Mouse (Mus musculus) limb, embryonic 10.5 days (tissue): Measurements from ENCODE around the gene Gm10842. TPM values are rescaled to one million over a fixed set of nuclear protein-coding genes. Genes with fewer than 3 reads are reported as not detected.
"Not testable (repeated sequence)": the region's sequence is repeated elsewhere in the genome, so short reads cannot be mapped to it uniquely, and the experiment has no call there.

Experiments used
- DNase-seq: peaks from one replicate; pipeline ENCODE4 v3.0.0-alpha.2; 2017; ENCODE audit warnings: low spot score
- H3K27ac ChIP-seq: fragments of 300-500 bp; sonication (generic); 2 replicates; pipeline ENCODE4 v1.5.1; 2016; ENCODE audit warnings: mild to moderate bottlenecking
- H3K27me3 ChIP-seq: fragments of 300-500 bp; sonication (generic); 2 replicates; pipeline ENCODE4 v1.6.1; 2016; ENCODE audit warnings: low read depth, mild to moderate bottlenecking; ENCODE audit not compliant: poor library complexity, severe bottlenecking
- H3K36me3 ChIP-seq: fragments of 300-500 bp; sonication (generic); 2 replicates; pipeline ENCODE4 v1.6.1; 2016; ENCODE audit warnings: mild to moderate bottlenecking, moderate library complexity
- H3K4me1 ChIP-seq: fragments of 300-500 bp; sonication (generic); 2 replicates; pipeline ENCODE4 v1.6.1; 2016
- H3K4me3 ChIP-seq: fragments of 300-500 bp; sonication (generic); 2 replicates; pipeline ENCODE4 v1.5.1; 2016; ENCODE audit warnings: mild to moderate bottlenecking, moderate library complexity
- H3K9me3 ChIP-seq: fragments of 300-500 bp; sonication (generic); replicated peaks from 2 replicates; pipeline ENCODE4 v1.6.1; 2016; ENCODE audit warnings: mild to moderate bottlenecking
- WGBS: fragments of 180-500 bp; shearing (Covaris S2); methylation state at CpG from one replicate; pipeline ENCODE4 v1.1.7; 2016; 5-methylcytosine and 5-hydroxymethylcytosine counted together
- polyA plus RNA-seq: library from polyadenylated mRNA; unstranded; fragments of >200 nt; fragmentation: Nextera tagmentation; extraction: Ambion mirVana; gene quantifications from 2 replicates; pipeline ENCODE4 v1.2.1, GENCODE M21; 2016

Gene Gm10842
- polyA plus RNA-seq = not detected in 2 replicates

DNA sequence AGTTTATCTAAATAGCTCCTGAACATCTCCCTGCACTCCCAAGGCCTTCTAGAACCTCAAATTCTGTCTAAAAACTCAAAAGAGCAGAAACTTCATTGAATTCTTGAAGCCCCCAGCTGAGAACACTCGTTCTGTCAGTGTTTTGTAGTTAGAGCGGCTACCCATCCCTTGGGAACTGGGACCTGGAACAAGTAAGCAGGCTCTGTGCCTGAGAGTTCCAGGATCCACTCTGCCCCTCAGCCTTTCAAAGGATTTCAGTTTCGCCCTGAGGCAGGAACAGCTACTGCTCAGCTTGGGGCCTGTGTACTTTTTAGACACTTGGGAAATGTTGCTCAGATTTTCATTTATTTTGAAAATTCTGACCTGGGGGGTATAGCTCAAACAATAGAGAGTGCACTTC, at the start of gene Gm10842:
Gene Gm10842, plus strand, starts transcription at position 301 of the 400 bp plus-strand sequence.
- no peak for DNase-seq
- peaks cover 7% of the 10 kb centered on the region; the same call in 1 of the 2 replicates for H3K36me3 ChIP-seq
- no peak within 1 kb of the TSS for H3K27ac ChIP-seq
- 90% methylated on average over 3 of the region's 3 CpGs for WGBS
- H3K9me3 ChIP-seq = no peaks in the 10 kb centered on the region
- H3K27me3 ChIP-seq = peaks cover 35% of the 10 kb centered on the region
- peaks cover 15% of the 10 kb centered on the region for H3K4me1 ChIP-seq
- no peak within 1 kb of the TSS for H3K4me3 ChIP-seq

DNA sequence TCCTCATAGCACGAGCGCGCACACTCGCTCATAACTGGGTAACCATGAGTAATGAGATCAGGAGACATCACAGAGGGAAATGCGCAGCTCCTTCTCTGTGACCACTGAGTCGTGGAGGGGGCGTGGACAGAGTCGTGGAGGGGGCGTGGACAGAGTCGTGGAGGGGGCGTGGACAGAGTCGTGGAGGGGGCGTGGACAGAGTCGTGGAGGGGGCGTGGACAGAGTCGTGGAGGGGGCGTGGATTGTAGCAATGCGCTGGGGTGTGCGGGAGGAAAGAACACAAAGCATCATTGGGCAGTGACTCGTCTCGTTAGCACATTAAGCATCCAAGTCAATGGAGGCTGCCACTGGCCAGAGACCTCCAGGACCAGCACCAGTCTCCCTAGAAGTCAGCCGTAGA, 34.2 kb upstream of the Gm10842 start:
- H3K36me3 ChIP-seq, H3K4me1 ChIP-seq, H3K4me3 ChIP-seq, H3K27ac ChIP-seq, DNase-seq, H3K27me3 ChIP-seq, H3K9me3 ChIP-seq: not testable (repeated sequence)
- 86% methylated on average over 22 of the region's 22 CpGs for WGBS

DNA sequence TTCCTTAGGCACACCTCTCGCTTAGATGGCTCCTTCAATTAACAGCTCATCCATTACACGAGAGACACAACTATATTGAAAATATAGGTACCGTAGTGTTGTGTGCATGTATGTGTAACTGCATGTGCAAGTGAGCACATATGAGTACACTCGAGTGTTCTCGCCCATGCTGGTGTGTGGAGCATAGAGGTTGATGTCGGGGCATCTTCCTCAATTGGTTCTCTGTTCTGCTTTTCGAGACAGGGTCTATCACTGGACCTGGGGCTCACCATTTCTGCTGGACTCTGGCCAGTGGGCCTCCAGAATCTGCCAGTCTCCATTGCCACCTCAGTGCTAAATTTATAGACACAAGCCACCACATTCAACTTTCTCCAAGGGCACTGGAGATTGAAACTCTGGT, 28.9 kb upstream of the Gm10842 start:
- Histone ChIP-seq H3K9me3 (no peaks in the 10 kb centered on the region), H3K36me3 (no peaks in the 10 kb centered on the region), H3K4me3 (no peak overlapping the region), H3K27ac (no peak overlapping the region), H3K4me1 (no peaks in the 10 kb centered on the region), H3K27me3 (no peaks in the 10 kb centered on the region)
- WGBS = 87% methylated on average over 7 of the region's 7 CpGs
- no peak for DNase-seq

DNA sequence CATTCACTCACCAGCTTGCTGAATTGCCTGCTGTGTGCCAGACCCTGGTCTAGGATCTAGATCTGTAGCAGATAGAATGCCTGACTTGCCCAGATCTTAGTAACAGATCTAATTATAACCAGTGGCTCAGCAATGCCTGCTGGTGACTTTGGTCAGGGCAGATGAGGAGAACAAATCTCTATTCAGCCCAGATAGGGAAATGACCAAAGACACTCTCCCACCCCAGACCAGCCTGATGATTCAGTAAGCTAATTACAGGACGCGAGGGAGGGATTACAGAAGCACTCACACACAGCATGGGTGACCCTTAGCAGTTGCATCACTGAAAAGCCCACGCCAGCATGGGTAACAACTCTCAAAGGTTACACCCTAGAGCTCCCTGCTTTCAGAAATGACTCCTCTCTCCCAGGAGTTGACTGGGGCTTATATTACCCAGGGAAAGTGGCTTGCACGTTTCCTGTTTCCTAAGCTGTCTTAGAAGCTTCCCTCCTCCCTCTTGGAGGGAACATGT, 26.1 kb upstream of the Gm10842 start:
- 48% methylated on average over 4 of the region's 4 CpGs for WGBS

DNA sequence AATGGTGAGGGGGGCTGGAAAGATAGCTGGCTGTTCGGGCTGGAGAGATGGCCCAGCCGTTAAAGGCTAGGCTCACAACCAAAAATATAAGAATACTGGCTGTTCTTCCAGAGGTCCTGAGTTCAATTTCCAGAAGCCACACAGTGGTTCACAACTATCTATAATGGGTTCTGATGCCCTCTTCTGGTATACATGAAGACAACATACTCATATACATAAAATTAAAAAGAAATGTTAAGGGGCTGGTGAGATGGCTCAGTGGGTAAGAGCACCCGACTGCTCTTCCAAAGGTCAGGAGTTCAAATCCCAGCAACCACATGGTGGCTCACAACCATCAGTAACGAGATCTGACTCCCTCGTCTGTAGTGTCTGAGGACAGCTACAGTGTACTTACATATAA, 24.9 kb upstream of the Gm10842 start:
- H3K27ac ChIP-seq, H3K4me3 ChIP-seq, DNase-seq, H3K4me1 ChIP-seq, H3K36me3 ChIP-seq, H3K27me3 ChIP-seq, H3K9me3 ChIP-seq: not testable (repeated sequence)
- 80% methylated on average over 5 of the region's 5 CpGs for WGBS

More for the DNA sequence above, 26.1 kb upstream of the Gm10842 start:
- no peaks in the 10 kb centered on the region for H3K36me3 ChIP-seq
- H3K4me3 ChIP-seq = no peak overlapping the region
- H3K27ac ChIP-seq = no peak overlapping the region
- no peak for DNase-seq
- peaks cover 6% of the 10 kb centered on the region; the same call in 1 of the 2 replicates for H3K4me1 ChIP-seq
- H3K27me3 ChIP-seq = no peaks in the 10 kb centered on the region
- no peaks in the 10 kb centered on the region for H3K9me3 ChIP-seq

DNA sequence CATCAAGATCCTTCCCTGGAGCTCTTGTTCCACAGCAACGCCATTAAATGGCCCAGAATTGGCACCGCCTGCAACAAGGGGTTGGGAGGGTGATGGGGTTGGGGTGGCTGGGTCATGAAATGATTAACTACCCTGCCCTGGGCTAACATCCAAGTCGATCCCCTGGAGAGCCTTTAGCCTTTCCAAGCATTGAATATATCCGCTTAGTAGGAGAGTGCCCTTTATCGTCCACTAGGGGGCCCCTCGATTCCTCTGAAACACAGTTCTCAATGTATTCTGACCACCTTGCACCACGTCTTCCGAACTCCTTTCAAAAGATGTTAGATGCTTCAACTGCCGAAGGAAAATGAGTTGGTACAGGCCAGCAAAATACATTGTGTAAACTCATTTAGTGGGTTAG, 22.7 kb upstream of the Gm10842 start:
- H3K4me1 ChIP-seq = peaks cover 18% of the 10 kb centered on the region
- H3K27ac ChIP-seq = no peak overlapping the region
- H3K4me3 ChIP-seq = no peak overlapping the region
- peaks cover 7% of the 10 kb centered on the region for H3K36me3 ChIP-seq
- 10% methylated on average over 9 of the region's 9 CpGs for WGBS
- H3K9me3 ChIP-seq = no peaks in the 10 kb centered on the region
- no peaks in the 10 kb centered on the region for H3K27me3 ChIP-seq
- DNase-seq = peak; percentile 69

DNA sequence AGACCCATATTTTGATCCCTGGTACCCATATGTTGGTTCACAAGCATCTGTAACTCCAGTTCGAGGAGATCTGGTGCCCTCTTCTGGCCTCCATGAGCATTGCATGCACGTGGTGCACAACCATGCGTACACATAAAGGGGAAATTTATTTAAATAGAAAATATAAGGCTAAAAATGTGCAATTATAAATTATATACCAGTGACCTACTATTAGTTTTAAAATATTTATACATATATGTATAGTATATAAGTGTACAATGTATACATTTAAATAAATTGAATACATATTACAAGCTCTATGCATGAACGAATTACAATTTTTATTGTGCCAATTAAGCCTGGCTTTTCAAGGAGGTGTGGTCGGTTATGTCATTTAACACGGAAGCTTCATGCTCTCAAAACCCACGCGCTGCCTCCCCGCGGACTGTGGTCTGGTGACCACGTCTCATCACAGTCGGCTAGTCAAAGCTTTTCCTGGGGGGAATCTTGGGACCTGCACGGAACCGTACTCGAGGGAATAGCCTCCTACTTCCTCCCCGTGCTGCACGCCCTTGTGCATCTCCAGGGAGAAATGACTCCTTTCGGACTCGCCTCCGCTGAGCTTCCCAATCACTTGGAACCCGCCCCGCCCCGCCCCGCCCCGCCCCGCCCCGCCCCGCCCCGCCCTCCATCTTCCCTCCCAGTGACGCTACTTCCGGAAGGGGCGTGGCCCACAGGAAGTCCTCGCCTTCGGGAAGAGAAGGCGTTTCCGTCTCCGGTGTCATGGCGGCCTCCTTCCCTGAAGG, 20.8 kb upstream of the Gm10842 start, which contains the start of gene Mettl2:
Gene Mettl2, plus strand, starts transcription at position 691 of the 785 bp plus-strand sequence.
- WGBS = 1% methylated on average over 38 of the region's 38 CpGs
- Histone ChIP-seq H3K27me3 (no peaks in the 10 kb centered on the region), H3K36me3 (peaks cover 26% of the 10 kb centered on the region), H3K4me1 (peaks cover 18% of the 10 kb centered on the region), H3K4me3 (peak within 1 kb of the TSS; percentile 87), H3K9me3 (no peaks in the 10 kb centered on the region), H3K27ac (peak within 1 kb of the TSS; percentile 79)
- peak; percentile 92 for DNase-seq

DNA sequence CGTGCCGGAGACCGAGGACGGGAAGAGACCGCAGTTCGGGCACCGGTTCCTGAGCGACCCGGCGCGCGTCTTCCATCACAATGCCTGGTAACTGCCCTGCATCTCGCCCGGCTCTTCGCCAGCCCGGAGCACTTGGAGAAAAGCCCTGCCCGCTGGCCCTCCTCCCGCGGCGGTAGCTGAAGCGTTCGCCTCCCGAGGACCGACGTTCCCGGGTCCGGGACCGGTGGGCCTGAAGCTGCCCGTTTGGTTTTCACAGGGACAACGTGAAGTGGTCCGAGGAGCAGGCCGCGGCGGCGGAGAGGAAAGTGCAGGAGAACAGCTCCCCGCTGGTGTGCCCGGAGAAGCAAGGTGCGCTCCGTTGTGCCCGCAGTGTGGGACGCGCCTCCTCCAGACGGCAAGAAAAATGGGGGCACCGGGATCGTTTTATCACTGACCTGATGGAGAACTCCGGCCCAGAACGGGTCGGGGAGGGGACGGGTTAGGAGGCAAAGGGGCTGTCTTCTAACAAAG, 20.1 kb upstream of the Gm10842 start:
- Histone ChIP-seq H3K4me1 (peaks cover 18% of the 10 kb centered on the region), H3K36me3 (peaks cover 33% of the 10 kb centered on the region), H3K27me3 (no peaks in the 10 kb centered on the region), H3K9me3 (no peaks in the 10 kb centered on the region), H3K27ac (peak overlapping the region; percentile 79), H3K4me3 (peak overlapping the region; percentile 87)
- WGBS = under 1% methylated on average over 49 of the region's 49 CpGs
- DNase-seq = no peak

DNA sequence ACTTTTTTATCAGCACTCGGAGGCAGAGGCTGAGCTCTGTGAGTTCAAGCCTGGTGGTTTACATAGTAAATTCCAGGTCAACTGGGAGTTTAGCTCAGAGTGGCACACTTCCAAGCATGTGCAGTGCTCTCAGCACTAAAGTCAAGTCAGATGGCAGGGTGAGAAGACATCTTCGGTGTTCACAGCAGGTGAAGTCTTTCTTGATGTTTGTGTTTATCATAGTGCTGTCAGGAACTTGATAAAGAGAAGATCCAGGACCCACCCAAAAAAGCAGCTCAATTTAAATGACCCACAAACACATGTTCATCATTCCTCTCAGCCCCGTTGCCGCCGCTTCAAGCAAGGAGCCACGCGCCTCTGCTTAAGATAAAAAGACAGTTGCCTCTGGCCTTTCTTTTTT, 11.0 kb upstream of the Gm10842 start:
- WGBS = 94% methylated on average over 7 of the region's 7 CpGs
- Histone ChIP-seq H3K36me3 (peaks cover 100% of the 10 kb centered on the region), H3K4me1 (no peaks in the 10 kb centered on the region), H3K9me3 (no peaks in the 10 kb centered on the region), H3K27ac (no peak overlapping the region), H3K27me3 (no peaks in the 10 kb centered on the region), H3K4me3 (no peak overlapping the region)
- no peak for DNase-seq

DNA sequence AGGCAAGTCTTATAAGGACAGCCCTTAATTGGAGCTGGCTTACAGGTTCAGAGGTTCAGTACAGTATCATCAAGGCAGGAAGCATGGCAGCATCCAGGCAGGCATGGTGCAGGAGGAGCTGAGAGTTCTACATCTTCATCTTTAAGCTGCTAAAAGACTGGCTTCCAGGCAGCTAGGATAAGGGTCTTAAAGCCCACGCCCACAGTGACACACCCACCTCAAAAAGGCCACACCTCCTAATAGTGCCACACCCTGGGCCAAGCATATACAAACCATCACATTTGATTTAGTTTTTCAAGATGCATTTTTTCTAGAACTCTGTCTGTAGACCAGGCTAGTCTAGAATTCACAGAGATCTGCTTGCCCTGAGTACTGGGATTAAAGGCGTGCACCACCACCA, 9.4 kb upstream of the Gm10842 start:
- H3K9me3 ChIP-seq, DNase-seq, H3K27ac ChIP-seq, H3K27me3 ChIP-seq, H3K4me3 ChIP-seq, H3K4me1 ChIP-seq: not testable (repeated sequence)
- peaks cover 98% of the 10 kb centered on the region for H3K36me3 ChIP-seq
- WGBS = 87% methylated on average over 2 of the region's 2 CpGs

DNA sequence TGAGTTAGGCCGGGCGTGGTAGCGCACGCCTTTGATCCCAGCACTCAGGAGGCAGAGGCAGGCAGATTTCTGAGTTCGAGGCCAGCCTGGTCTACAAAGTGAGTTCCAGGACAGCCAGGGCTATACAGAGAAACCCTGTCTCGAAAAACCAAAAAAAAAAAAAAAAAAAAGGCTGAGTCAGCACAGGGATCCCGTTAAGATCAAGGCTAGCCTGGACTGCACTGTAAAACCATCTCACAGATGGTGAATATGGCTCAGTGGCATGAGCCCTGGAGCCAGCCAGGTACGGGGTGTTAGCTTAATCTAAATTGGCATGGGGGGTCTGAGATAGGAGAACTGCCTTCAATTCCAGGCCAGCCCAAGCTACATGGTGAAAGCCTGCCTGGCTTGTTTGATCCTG, 6.2 kb upstream of the Gm10842 start:
- WGBS = 94% methylated on average over 8 of the region's 8 CpGs
- not testable (repeated sequence) for H3K27me3 ChIP-seq, DNase-seq, H3K4me3 ChIP-seq, H3K4me1 ChIP-seq, H3K9me3 ChIP-seq, H3K27ac ChIP-seq
- H3K36me3 ChIP-seq = peaks cover 67% of the 10 kb centered on the region

DNA sequence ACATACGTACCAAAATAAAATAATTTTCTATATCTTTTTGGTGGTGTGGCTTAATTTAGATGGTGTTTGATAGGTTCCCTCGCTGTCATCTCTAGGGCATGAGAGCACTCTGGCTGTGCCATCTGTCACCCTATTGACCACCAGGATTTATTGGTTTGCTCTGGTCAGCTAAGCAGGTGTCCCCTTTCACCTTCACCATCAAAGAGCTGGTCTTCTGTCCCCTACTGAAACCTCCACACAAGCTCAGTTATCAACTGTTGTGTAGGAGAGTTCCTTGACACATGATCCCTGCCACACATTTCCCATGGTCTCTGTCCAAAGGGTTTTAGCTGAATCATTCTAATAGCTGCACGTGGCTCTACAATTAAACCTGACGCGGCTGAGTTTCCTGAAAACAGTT, 5.6 kb upstream of the Gm10842 start:
- H3K4me3 ChIP-seq = no peak overlapping the region
- peaks cover 61% of the 10 kb centered on the region for H3K36me3 ChIP-seq
- H3K27ac ChIP-seq = no peak overlapping the region
- H3K27me3 ChIP-seq = peaks cover 4% of the 10 kb centered on the region; the same call in 1 of the 2 replicates
- no peaks in the 10 kb centered on the region for H3K4me1 ChIP-seq
- DNase-seq = no peak
- H3K9me3 ChIP-seq = no peaks in the 10 kb centered on the region
- WGBS = 95% methylated on average over 5 of the region's 5 CpGs

DNA sequence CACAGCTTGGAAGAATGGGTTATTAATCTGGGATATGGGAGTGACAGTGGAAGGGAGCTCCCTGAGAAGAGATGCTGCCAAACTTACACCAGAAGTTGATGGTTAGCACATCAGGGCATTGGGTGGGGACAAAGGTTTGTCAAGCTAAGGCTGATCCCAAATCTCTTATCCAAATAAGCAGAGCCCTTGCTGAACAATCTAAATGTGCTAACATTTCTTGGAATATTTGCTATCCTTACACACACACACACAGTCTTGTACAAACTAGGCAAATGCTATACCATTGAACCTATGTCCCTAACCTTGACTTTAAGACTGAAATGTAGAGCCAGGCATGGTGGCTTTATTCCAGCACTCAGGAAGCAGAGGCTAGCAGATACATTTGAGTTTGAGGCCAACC, 3.1 kb upstream of the Gm10842 start:
- no peak overlapping the region for H3K27ac ChIP-seq
- no peaks in the 10 kb centered on the region for H3K4me1 ChIP-seq
- H3K36me3 ChIP-seq = peaks cover 36% of the 10 kb centered on the region
- no peak for DNase-seq
- H3K4me3 ChIP-seq = no peak overlapping the region
- peaks cover 9% of the 10 kb centered on the region; the same call in 1 of the 2 replicates for H3K27me3 ChIP-seq
- no peaks in the 10 kb centered on the region for H3K9me3 ChIP-seq
